Mouse (Mus musculus) intestine, postnatal 0 days (tissue): Measurements from ENCODE around the gene Cd1d1. TPM values are rescaled to one million over a fixed set of nuclear protein-coding genes. Genes with fewer than 3 reads are reported as not detected.

Experiments used
- ATAC-seq: fragments of 200-750 bp; cut with Nextera tagmentation; 2 replicates; pipeline ENCODE4 v1.8.0; 2017; ENCODE audit warnings: mild to moderate bottlenecking, moderate TSS enrichment, moderate library complexity
- H3K27ac ChIP-seq: fragments of 300-500 bp; sonication (generic); 2 replicates; pipeline ENCODE4 v1.5.1; 2014; ENCODE audit warnings: mild to moderate bottlenecking, low read depth, low read length, moderate library complexity
- H3K27me3 ChIP-seq: fragments of 300-500 bp; sonication (generic); replicated peaks from 2 replicates; pipeline ENCODE4 v1.6.1; 2014; ENCODE audit warnings: low read length, mixed read lengths; ENCODE audit not compliant: control insufficient read depth, insufficient read depth
- H3K36me3 ChIP-seq: fragments of 300-500 bp; sonication (generic); 2 replicates; pipeline ENCODE4 v1.6.1; 2014; ENCODE audit warnings: mild to moderate bottlenecking, moderate library complexity; ENCODE audit not compliant: control insufficient read depth, insufficient read depth
- H3K4me1 ChIP-seq: fragments of 300-500 bp; sonication (generic); replicated peaks from 2 replicates; pipeline ENCODE4 v1.6.1; 2014; ENCODE audit warnings: antibody characterized with exemption, low read length, mixed read lengths; ENCODE audit not compliant: control insufficient read depth, insufficient read depth
- H3K4me2 ChIP-seq: fragments of 300-500 bp; sonication (generic); replicated peaks from 2 replicates; pipeline ENCODE4 v1.6.1; 2014; ENCODE audit warnings: low read depth, mild to moderate bottlenecking, moderate library complexity
- H3K4me3 ChIP-seq: fragments of 300-500 bp; sonication (generic); 2 replicates; pipeline ENCODE4 v1.5.1; 2014; ENCODE audit warnings: low read depth, low read length
- H3K9ac ChIP-seq: fragments of 300-500 bp; sonication (generic); 2 replicates; pipeline ENCODE4 v1.6.1; 2014; ENCODE audit warnings: mild to moderate bottlenecking, low read depth, low read length
- H3K9me3 ChIP-seq: fragments of 300-500 bp; sonication (generic); 2 replicates; pipeline ENCODE4 v1.6.1; 2016; ENCODE audit warnings: mixed run types; ENCODE audit not compliant: control insufficient read depth
- CTCF ChIP-seq: sonication (generic); IDR thresholded peaks from 2 replicates; pipeline ENCODE4 v1.5.1; 2016; ENCODE audit warnings: low read depth, mild to moderate bottlenecking, control low read depth, antibody characterized with exemption, moderate library complexity
- WGBS: fragments of 180-500 bp; shearing (Covaris S2); extraction: QIAGEN DNeasy Blood & Tissue Kit; methylation state at CpG from one replicate; pipeline ENCODE4 v1.1.7; 2014; 5-methylcytosine and 5-hydroxymethylcytosine counted together
- polyA plus RNA-seq: library from polyadenylated mRNA; unstranded; fragments of >200 nt; fragmentation: Nextera tagmentation; extraction: Ambion mirVana; gene quantifications from 2 replicates; pipeline ENCODE4 v1.2.1, GENCODE M21; 2015

Cd1d1 gene
- polyA plus RNA-seq, 1 experiment from 2014 or later = 5.2 TPM

DNA sequence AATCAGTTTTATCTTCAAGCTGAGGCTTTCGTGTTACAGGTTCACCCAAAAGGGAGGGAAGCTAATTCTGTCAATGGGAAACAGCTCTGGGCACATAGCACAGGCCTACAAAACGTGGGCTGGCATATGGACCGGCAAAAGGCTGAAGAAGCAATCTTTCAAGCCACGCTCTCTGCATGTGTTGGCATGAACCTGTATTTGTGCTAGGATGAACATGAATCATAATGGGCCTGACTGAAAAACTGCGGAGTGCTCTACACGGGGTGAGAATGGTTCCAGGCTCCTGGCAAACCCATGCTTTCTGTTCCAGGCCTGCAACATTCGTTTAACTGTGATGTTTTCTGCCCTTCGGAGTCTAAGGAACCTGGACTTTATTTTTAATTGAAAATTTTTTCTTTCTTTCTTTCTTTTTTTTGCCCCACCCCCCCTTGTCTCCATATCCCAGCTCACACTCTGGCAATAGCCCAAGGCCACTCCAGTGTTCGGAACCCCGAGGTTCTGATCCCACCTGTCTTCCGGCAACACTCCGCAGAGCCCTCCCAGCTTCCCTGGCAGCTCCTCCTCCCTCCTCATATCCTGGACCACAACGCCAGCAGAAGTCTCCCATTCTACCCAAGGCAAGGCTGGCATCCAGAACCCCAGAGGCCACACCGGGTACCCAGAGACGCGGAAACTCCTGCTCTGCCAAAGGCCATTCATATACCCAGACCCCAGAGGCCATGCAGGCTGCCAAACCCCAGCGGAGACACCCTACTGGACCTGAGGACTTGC lies 36.4 kb downstream of the Cd1d1 start:
- no peak for ATAC-seq
- no peak for TF ChIP-seq CTCF
- no peak overlapping the region for H3K27ac ChIP-seq
- no peak overlapping the region for H3K9ac ChIP-seq
- WGBS = 87% methylated on average over 17 of the region's 17 CpGs
- no peak overlapping the region for H3K4me3 ChIP-seq
- H3K9me3 ChIP-seq = no peaks in the 10 kb centered on the region
- no peak overlapping the region for H3K4me2 ChIP-seq
- H3K27me3 ChIP-seq = no peaks in the 10 kb centered on the region
- H3K4me1 ChIP-seq = no peaks in the 10 kb centered on the region
- H3K36me3 ChIP-seq = no peaks in the 10 kb centered on the region

- 88% methylated on average over 2 of the region's 2 CpGs for WGBS
- TF ChIP-seq CTCF = no peak
- Histone ChIP-seq H3K27ac (no peak overlapping the region), H3K4me3 (no peak overlapping the region), H3K36me3 (no peaks in the 10 kb centered on the region), H3K9me3 (no peaks in the 10 kb centered on the region), H3K9ac (no peak overlapping the region), H3K4me2 (no peak overlapping the region), H3K4me1 (no peaks in the 10 kb centered on the region), H3K27me3 (no peaks in the 10 kb centered on the region)
- ATAC-seq = no peak
These were observed 37.9 kb downstream of the Cd1d1 start for GRCm38 (mm10) chr3:86961395-86961669.

DNA sequence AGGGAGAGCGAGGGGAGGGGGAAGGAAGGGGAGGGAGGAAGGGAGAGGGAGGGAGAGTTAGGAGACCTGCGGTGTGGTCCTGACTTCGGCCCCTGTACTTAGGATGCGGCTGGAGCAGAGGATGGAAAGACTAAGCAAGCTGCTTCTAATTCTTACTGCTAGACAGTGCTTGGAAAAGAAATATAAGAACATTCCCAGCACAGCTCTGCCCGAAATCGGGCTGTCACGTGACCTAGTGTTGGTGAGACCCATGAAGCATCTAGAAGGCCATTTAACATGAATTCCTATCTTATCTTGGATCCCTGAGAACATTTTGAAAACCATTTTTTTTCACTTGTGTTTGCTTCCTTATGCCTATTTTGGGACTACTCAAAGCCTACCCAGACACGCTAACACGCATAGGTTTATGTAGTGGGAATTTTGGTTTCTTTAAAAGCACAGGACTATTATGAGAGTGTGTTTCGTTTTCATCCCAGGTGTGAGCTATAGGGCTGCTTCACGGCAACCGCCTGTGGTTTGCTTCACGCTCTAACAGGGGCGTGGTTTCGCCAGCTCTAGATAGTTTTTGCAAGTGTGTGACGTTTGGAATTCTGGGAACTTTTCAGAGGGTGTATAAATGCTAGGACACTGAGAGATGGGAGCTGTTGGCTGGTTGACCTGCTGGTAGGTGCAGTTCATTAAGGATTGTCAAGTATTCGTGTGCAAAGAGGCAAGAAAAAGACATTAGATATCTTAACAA lies 38.4 kb downstream of the Cd1d1 start:
- 82% methylated on average over 17 of the region's 17 CpGs for WGBS
- H3K4me1 ChIP-seq = no peaks in the 10 kb centered on the region
- H3K4me3 ChIP-seq = no peak overlapping the region
- H3K27me3 ChIP-seq = no peaks in the 10 kb centered on the region
- H3K9me3 ChIP-seq = no peaks in the 10 kb centered on the region
- H3K9ac ChIP-seq = no peak overlapping the region
- ATAC-seq = no peak
- no peak overlapping the region for H3K4me2 ChIP-seq
- no peak overlapping the region for H3K27ac ChIP-seq
- no peaks in the 10 kb centered on the region for H3K36me3 ChIP-seq
- TF ChIP-seq CTCF = no peak

GRCm38 (mm10) chr3:86959088-86959487 lies 40.2 kb downstream of the Cd1d1 start:
- no peaks in the 10 kb centered on the region for H3K36me3 ChIP-seq
- H3K4me2 ChIP-seq = no peak overlapping the region
- ATAC-seq = no peak
- H3K9me3 ChIP-seq = no peaks in the 10 kb centered on the region
- H3K27ac ChIP-seq = no peak overlapping the region
- H3K9ac ChIP-seq = no peak overlapping the region
- 81% methylated on average over 7 of the region's 7 CpGs for WGBS
- H3K4me3 ChIP-seq = no peak overlapping the region
- no peak for TF ChIP-seq CTCF
- H3K4me1 ChIP-seq = no peaks in the 10 kb centered on the region
- no peaks in the 10 kb centered on the region for H3K27me3 ChIP-seq

- no peak overlapping the region for H3K4me3 ChIP-seq
- H3K36me3 ChIP-seq = no peaks in the 10 kb centered on the region
- no peaks in the 10 kb centered on the region for H3K4me1 ChIP-seq
- no peak overlapping the region for H3K4me2 ChIP-seq
- H3K27me3 ChIP-seq = no peaks in the 10 kb centered on the region
- no peaks in the 10 kb centered on the region for H3K9me3 ChIP-seq
- WGBS = 25% methylated on average over 4 of the region's 4 CpGs
- H3K27ac ChIP-seq = no peak overlapping the region
- no peak overlapping the region for H3K9ac ChIP-seq
- no peak for ATAC-seq
- TF ChIP-seq CTCF = no peak
These were observed 43.9 kb downstream of the Cd1d1 start for GRCm38 (mm10) chr3:86955376-86955775.

GRCm38 (mm10) chr3:86954521-86954920 lies 44.7 kb downstream of the Cd1d1 start:
- Histone ChIP-seq H3K27me3 (no peaks in the 10 kb centered on the region), H3K4me2 (no peak overlapping the region), H3K4me1 (no peaks in the 10 kb centered on the region), H3K4me3 (no peak overlapping the region), H3K9ac (no peak overlapping the region), H3K36me3 (no peaks in the 10 kb centered on the region), H3K27ac (no peak overlapping the region), H3K9me3 (no peaks in the 10 kb centered on the region)
- ATAC-seq = no peak
- WGBS = 52% methylated on average over 1 of the region's 1 CpGs
- no peak for TF ChIP-seq CTCF
